Mouse (Mus musculus): ENCODE measurements at regions not wholly inside any gene's neighbourhood (a gene's known extent, or its start where the extent isn't known, plus 50 kb on each side); places are given as distances from the start of the nearest gene placed in this dataset.

DNA sequence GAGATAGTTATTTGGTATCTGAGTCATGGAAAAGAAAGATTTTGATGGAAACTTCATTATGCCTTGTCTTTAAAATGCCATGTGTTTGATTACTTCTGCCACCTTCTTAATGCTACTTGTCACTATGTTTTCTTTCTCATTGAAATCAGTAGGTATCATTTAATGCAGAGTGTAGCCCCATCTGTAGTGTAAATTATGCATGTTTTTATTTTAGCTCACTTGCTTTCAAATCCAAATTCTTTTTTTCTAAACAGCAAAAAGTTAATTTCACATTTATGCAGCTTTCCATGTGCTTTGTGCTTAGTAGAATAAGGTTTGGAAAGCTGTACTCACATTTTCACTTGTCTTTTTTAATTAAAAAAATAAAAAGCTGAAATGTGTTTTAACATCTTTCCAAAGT is 748.0 kb upstream of the Epha7 start:
- DNase-seq (ENCODE audit: low spot score) = no peak

DNA sequence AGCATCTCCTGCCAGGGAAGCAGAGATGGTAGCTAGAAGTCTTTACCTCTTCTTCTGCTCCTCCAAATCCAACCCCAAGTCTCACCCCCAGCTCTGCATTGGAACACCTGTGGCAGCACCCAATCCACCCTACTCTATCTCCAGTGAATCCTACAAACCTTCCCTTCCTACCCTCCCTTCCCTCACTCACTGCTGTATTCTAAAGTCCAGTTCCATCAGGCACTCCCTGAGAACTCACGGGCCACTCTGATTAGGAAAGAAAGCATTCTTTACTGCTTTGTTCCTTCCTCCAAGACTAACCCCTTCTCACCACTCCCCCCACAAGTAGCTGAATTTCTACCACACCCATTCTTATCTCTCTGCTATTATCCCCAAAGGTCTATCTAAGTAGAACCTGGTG is 747.1 kb upstream of the Epha7 start:
- no peak for DNase-seq (ENCODE audit: low spot score)

DNA sequence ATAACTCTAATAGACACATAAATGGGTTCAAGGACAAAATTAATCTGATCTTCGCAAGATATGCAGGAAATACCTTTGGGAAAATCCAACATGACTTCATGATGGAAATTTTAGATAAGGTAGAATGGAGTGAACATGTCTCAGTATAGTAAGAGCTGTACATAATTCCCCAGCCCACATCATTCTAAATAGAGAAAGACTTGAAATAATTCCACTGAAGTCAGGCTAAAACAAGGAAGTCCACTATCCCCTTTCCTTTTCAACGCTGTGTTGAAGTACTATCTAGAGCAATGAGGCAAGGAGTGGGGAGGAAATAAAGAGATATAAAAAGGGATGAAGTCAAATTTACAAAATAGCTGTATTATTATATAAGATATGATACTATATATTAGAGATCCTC is 733.9 kb upstream of the Epha7 start:
- no peak for DNase-seq (ENCODE audit: low spot score)

DNA sequence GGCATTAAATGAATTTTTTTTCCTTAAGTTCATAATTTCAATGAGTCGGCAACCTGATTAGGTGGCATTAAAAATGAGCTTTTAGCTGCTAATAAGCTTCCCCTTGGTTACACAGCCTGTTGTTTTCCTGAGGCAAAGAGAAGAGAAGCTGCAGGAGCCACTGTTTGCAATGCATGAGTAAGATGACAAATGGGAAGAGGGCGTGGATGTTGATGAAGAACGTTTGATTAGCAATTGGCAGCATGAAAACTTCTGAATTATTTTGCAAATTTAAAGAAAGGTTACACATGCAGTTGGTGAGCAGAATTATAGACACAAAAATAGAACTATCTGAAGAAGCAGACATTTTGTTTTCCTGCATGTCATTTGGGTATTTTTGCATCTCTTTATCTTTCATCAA is 720.1 kb upstream of the Epha7 start:
- no peak for DNase-seq (ENCODE audit: low spot score)

DNA sequence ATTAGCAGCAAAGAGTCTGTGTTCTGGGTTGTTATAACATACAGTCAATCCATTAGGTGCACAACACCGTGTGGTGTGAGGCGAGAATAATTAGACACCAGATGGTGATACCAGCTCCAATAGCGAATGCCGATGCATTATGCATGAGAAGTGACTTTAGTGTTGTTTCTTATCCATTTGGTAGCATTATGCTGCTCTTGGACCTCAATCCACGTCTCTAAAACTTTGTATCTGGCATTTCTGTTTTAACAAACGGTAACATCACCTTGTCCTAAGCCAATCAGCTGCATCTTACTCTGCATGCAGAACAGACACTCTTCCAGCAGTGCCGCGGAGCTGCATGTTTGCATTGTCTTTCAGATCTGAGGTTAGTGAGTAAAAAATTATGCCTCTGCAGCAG is 669.8 kb upstream of the Epha7 start:
- no peak for DNase-seq (ENCODE audit: low spot score)

DNA sequence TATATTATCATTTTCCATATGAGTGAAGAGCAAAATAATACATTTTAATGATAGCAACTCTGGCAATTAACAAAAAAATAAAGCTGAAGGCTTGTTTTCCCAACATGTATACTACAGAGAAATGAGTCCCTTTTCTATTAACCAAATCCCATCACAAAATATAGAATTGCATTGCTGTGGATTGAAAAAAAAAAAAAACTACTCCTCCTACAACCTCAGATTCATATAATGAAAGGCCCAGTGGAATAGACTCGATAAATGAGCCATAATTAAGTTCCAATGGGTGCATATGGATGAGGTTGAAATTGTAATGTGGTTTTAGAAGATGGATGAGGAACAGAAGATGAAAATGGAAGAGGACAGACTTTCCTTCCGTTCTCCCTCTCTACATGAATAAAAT is 657.8 kb upstream of the Epha7 start:
- DNase-seq (ENCODE audit: low spot score) = no peak

DNA sequence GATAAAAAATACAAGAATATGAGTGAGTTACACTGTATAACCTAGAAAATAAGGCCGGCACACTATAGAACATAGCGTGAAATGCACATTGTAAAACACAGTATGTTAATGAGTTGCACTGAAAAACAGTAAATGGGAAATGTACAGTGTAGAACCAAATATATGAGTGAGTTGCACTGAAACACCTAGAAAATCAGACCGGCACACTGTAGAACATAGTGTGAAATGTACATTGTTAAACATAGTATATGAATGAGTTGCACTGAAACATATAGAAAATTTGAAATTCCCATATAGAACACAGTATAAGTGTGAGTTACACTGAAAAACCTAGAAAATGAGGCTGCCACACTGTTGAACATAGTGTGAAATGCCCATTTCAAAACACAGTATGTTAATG is 636.2 kb upstream of the Epha7 start:
- peak; percentile 84 for DNase-seq (ENCODE audit: low spot score)

DNA sequence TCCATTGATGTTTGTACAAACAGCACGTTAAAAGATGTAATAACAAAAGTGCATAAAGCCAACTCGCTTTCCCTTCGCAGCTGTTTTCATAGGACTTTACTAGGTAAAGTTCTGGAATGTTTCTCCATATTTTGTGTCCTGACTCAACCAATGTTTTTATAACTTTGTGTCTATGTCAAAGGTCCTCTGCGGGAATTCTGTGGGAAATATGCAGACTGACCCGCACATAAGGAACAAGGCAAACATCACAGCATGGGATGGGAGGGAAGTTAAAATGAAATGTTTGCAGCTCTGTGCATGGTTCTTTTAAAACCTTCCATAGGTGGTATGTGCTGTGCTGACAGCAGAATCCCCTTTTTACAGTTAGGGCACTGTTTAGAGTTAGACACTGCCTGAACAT is 622.1 kb upstream of the Epha7 start:
- DNase-seq (ENCODE audit: low spot score) = no peak

DNA sequence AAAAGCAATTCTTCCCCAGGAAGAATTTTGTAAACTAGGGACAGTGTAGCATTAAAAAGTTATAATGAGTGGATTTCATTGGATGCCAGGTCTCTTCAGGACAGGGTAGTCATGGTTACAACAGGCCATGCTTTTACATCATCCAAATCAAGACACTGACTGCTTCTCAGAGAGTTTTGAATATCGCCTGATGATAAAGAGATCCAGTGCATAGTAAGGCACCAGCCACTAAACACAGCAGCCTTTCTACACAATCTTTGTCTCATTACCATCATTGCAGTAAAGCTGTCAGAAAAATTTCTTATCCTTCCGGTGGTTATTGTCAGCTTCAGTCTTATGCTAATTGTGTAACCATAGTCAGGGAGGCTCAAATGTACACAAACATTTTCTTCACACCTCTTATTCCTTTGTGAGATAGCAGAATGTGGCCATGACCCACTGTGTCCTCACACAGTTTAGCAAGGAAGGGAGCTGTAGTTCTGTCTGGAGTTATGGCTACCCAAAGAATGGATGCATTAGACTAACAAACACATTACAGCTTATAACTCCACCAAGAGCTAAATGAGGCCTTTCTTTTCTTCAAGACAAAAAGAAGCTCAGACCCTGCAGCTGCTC is 585.2 kb upstream of the Epha7 start:
- DNase-seq (ENCODE audit: low spot score) = no peak

DNA sequence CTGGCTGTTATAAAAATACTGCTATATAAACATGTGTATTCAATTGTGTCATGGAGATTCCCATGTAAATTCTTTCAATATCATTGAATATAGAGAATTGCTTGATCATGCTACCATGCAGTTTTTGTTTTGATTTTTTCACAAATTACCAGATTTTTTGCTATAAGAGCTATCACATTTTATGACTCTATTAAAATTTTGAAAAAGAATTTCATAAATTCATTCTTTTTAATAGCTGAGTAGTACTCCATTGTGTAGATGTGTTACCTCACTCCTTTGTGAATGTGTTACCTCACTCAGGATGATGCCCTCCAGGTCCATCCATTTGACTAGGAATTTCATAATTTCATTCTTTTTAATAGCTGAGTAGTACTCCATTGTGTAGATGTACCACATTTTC is 577.4 kb upstream of the Epha7 start:
- DNase-seq (ENCODE audit: low spot score) = peak; percentile 35

DNA sequence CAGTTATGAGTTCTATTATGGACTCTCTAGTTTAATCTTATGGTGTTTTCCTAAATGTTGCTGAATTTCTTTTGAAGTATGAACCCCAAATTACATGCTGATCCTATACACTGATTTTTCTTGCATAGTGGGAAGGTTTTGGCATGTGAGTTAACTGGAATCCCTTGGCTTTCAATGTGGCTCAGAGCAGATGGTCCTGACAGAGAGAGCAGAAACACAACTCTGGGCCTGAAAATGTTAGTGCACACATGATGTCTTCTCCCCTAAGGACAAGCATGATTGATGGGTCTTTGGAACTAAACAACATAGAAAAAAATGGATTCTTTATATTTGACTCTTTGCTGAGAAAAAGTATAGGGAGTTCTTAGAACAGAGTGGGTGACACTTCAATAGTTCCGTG is 570.7 kb upstream of the Epha7 start:
- no peak for DNase-seq (ENCODE audit: low spot score)
